Mouse (Mus musculus): ENCODE data around the gene Pzp.

Gene Pzp

DNA sequence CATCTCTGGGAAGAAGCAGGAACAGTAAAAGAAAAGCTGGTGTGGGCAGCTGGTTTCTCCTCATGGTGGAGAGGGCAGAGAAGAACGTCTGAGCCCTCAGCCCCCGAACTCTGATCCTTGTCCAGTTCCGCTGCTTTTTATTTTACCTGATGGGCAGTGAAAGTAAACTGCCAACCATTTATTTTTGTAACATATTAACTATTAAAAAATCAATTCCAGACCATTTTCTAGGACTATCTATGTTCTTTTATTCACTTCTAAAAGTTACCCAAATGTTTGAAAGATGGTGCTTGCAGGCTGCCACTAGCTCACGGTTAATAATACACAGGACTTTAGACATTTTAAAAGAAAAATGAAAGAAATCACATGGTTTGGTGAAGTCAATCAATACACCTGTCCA is at the start of gene Pzp:
TSS of gene Pzp (minus strand) at position 120 of the 400 bp plus-strand sequence.
- ATAC-seq (ENCODE audit: low TSS enrichment): no peak

GRCm38 (mm10) chr6:128566589-128566988 is 40.1 kb upstream of the Pzp start:
- ATAC-seq (ENCODE audit: low TSS enrichment): no peak

DNA sequence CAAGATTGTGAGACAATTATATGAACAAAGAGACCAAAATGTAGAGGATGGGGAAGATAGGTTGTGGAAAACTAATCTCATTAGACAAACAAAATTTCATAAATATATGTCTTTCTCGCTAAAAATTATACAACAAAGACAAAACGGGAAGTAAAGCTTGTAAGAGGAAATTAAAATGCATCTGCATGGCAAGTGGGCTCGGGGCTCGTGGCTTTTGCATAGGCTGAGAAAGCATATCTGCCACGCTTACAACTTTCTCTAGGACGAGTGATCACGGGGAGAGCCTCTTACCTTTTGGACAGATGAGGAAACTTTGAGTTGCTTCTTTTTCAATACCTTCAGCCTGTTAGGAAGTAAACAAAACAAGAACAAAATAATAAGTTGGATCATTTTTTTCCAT is 27.5 kb upstream of the Pzp start:
- no peak for ATAC-seq (ENCODE audit: low TSS enrichment)

- no peak for ATAC-seq (ENCODE audit: low TSS enrichment)
Measured at GRCm38 (mm10) chr6:128549463-128550452, 23.2 kb upstream of the Pzp start.

DNA sequence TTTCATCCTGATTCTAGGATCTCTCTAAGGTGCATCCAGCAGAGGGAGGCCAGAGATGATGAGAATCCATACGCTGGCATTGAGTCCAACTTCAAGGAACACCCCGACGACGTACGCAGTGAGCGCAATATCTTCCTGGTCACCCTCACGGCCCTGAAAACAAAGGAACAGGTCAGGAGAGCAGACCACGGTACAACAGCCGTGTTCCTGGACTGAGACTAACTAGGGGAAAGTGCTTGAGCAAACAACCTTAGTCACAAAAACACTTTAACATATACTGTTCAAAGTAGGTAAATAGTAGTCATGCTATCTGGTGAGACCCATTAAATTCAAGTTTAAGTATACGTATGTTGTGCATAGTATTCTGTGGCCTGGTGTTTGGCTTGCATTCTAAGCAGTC is 22.0 kb upstream of the Pzp start:
- ATAC-seq (ENCODE audit: low TSS enrichment): no peak

DNA sequence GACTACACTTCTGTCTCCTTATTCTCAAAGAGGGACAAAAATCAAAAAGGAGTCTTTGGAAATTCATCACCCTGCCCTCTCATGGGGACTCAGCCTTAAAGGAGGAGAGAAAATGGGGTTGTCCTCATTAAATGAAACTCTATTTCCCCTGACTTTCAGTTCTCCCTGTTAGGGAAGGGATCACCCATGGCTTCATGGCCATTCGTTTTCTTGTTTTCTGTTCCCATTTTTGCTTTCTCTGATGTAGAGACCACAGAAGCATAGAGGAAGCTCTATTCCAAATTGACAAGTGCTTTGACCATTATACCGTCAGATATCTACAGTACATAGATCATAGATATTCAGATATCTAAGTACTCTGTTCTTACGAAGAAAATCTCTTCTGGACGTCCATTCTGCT is 18.9 kb upstream of the Pzp start:
- ATAC-seq (ENCODE audit: low TSS enrichment): no peak

- ATAC-seq (ENCODE audit: low TSS enrichment): peak; percentile 83
Measured at GRCm38 (mm10) chr6:128543226-128543625, 16.7 kb upstream of the Pzp start.

DNA sequence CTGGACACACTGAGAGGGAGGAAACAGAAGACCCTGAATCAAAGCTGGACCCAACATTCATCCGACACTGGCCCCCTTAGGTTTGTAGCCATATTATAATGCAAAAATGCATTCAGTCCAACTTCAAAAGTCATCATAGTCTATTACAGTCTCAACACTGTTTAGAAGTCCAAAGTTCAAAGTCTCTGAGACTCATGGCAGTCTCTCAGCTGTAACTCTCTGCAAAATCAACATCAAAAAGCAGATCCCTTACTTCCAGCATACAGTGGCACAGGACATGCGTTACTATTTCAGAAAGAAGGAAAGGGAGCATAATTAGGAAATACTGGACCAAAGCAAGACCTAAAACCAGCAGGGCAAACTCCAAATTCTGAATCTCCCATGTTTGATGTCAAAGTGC is 8.7 kb upstream of the Pzp start:
- ATAC-seq (ENCODE audit: low TSS enrichment): no peak

DNA sequence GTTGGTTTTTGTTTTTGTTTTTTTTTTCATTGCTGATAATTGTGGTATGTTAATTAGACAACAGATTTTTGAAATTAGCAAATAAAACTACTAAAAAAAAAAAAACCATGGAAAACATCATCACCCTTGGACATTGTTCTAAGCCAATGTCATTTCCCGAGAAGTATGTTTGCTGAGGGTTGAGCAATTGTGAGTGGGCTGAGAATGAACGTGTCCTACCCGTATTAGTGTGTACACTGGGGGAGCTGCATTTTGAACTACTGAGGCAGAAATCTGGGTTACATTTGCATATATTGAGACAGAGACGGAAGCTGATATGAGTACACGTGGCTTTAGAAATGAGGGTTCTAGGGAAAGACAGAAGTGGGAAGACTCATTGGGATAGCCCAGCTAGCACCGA is 6.8 kb upstream of the Pzp start:
- ATAC-seq (ENCODE audit: low TSS enrichment): no peak

GRCm38 (mm10) chr6:128532701-128533100 is 6.2 kb upstream of the Pzp start:
- ATAC-seq (ENCODE audit: low TSS enrichment): no peak

DNA sequence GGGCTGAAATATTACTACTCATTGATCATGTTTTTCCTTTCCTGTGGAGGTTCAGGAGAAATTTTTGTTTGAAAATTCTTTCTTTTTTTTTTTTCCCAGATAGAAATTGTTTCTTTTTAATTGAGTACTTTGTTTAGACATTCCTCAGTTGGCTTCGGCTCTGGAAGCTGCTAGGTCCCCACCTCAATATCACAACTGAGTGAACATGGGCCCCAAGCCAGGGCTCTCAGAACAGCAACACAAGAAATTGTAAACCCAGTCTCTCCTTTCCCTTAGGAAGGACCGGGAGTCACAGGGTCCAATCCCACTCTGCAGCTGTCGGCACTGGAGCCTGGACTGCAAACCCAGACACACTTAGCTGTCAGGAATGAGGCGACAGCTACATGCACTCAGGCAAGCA is 2.0 kb upstream of the Pzp start:
- ATAC-seq (ENCODE audit: low TSS enrichment): no peak

DNA sequence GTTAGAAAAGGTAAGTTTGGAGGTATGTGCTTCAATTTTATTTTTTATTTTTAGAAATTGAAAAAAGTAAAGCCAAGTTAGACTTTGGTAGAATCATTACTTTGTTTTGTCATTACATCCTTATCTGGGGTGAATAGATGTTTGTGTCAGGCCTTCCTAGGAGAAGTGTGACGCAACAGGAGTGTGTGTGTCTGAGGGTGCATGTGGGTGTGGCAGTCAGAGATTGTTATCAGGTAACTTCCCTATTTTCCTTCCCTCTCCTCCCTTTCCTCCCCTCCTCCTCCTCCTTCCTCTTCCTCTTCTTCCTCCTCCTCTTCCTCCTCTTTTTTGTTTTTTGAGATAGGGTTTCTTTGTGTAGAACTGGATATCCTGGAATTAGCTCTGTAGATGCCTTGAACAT is 590 bp upstream of the Pzp start:
- no peak for ATAC-seq (ENCODE audit: low TSS enrichment)

DNA sequence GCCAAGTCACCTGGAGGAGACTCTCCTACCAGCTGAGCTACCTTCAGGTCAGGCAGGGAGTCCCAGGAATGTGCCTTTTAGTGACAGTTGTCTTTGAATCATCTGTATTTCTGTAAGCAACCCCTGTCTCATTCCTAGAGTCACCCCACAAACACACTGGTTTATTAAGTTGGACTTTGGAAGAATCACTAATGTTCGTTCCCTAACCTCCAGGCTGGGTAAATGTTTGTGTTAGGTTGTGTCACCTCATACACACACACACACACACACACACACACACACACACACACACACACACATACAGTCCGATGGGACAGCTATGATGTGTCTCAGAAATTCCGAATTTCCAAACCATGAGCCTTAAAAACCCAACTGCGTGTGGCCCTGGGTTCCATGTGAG is 719 bp downstream of the Pzp start:
- no peak for ATAC-seq (ENCODE audit: low TSS enrichment)

- ATAC-seq (ENCODE audit: low TSS enrichment): no peak
Measured at GRCm38 (mm10) chr6:128523360-128523759, 3.2 kb downstream of the Pzp start.

GRCm38 (mm10) chr6:128519159-128519558 is 7.4 kb downstream of the Pzp start:
- ATAC-seq (ENCODE audit: low TSS enrichment): no peak

DNA sequence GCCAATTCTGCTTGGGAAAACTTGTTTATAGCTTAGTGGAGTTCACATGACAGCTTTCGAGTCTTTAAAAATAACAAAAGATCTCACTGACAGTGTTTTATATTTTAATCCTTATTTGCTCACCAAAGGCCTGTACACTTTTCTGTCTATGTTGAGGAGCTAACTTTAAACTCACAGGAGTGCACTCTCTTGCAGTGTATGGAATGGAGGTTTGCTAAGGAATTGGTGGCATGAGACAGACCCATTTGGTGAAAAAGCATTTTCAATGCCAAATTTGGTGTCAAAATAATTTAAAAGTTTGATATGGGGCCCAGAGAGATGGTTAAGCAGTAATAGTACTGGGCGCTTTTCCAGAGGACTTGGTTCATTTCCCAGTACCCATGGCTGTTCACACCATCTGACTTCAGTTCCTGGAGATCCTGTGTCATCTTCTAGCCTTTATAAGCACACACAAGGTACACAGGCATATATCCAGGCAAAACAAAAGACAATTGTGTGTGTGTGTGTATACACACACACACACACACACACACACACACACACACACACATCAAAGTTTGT is 20.8 kb downstream of the Pzp start:
- peak; percentile 67 for ATAC-seq (ENCODE audit: low TSS enrichment)

DNA sequence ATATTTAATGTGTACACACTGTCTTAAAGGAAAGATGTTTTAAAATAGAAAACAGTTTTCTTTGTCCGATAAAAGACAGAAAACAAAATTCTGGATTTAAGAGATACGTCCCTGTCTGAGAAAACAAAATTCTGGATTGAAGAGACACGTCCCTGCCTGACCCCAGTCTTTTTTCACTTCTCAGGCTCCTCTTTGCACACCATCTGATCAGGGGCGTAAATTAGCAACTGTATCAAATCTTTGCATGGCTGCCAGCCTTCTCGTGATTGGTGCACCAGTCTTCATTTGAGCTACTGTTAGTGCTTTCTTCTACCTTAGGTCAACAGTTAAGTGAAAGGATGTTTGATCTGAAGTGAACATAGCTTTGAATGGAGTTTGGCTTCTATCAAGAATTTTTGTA is 21.8 kb downstream of the Pzp start:
- ATAC-seq (ENCODE audit: low TSS enrichment): no peak

DNA sequence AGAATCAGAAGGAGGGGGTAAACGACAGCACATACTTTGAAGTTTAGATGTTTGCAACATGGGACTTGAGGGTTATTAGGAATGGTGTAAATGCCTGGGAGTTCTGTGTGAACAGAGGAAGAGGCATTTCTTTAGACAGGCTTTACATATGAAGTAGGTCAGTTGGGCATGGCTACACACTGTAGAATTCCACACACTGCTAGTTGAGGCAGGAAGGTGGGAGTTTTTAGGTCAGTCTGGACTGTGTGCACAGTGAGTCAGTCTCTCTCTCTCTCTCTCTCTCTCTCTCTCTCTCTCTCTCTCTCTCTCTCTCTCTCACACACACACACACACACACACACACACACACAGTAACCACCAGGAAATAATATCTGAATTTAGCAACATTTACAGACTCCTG is 31.2 kb downstream of the Pzp start:
- peak; percentile 85 for ATAC-seq (ENCODE audit: low TSS enrichment)

DNA sequence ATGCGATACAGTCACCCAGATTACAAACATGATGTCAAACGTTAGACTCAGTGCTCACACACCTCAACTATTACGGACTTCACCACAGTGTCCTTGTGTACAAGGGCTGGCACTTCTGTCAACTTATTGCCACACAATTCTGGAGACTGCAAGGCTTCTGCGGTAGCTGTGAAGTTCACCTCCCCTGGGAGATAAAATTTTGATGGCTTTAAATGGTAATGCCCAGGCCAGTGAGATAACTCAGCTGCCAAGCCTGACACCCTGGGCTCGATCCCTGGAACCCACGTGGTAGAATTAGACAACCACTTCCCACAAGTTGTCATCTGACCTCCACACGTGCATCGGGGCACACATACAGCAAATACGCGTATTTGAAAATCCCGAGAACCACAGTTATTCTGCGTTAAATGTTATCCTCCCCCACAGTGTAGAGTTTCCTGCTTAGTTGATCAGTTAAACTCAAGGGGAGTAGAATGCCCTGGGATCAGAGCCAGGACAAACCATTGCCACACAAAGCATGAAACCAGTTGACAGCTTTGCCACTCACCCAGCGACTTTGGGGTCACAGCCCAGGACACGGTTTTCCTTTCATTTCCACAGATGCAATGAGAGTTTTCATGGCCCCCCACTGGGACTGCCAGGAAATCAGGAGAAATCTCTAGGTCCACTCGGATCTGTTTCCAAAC is 31.7 kb downstream of the Pzp start:
- ATAC-seq (ENCODE audit: low TSS enrichment): no peak

- no peak for ATAC-seq (ENCODE audit: low TSS enrichment)
Measured at GRCm38 (mm10) chr6:128491916-128492315, 34.6 kb downstream of the Pzp start.

- ATAC-seq (ENCODE audit: low TSS enrichment): no peak
Measured at GRCm38 (mm10) chr6:128490141-128490540, 36.4 kb downstream of the Pzp start.

GRCm38 (mm10) chr6:128487736-128488135 is 38.8 kb downstream of the Pzp start:
- no peak for ATAC-seq (ENCODE audit: low TSS enrichment)

All from frontal cortex, adult (tissue).